Mouse (Mus musculus): ENCODE measurements around the gene F3. TPM values are rescaled to one million over a fixed set of nuclear protein-coding genes. Genes with fewer than 3 reads are reported as not detected.

Gene F3
- polyA plus RNA-seq, 1 experiment from 2014 or later = 6.4 TPM

GRCm38 (mm10) chr3:121689697-121690096 lies 33.6 kb upstream of the F3 start:
- Histone ChIP-seq H3K36me3 (no peaks in the 10 kb centered on the region), H3K9ac (replicated peaks) (no peak overlapping the region), H3K4me1 (no peaks in the 10 kb centered on the region), H3K9me3 (no peaks in the 10 kb centered on the region), H3K4me3 (no peak overlapping the region), H3K27me3 (no peaks in the 10 kb centered on the region), H3K4me2 (replicated peaks) (no peak overlapping the region), H3K27ac (replicated peaks) (no peak overlapping the region)
- ATAC-seq (ENCODE audit: low FRiP score, low read depth) = no peak
- 98% methylated on average over 3 of the region's 3 CpGs for WGBS

GRCm38 (mm10) chr3:121693001-121693730 lies 30.2 kb upstream of the F3 start:
- ATAC-seq (ENCODE audit: low FRiP score, low read depth) = no peak
- WGBS = 82% methylated on average over 13 of the region's 13 CpGs
- H3K9me3 ChIP-seq = no peaks in the 10 kb centered on the region
- no peak overlapping the region for H3K27ac ChIP-seq (replicated peaks)
- no peak overlapping the region for H3K4me3 ChIP-seq
- no peak overlapping the region for H3K9ac ChIP-seq (replicated peaks)
- no peak overlapping the region for H3K4me2 ChIP-seq (replicated peaks)
- no peaks in the 10 kb centered on the region for H3K27me3 ChIP-seq
- H3K36me3 ChIP-seq = no peaks in the 10 kb centered on the region
- H3K4me1 ChIP-seq = no peaks in the 10 kb centered on the region

GRCm38 (mm10) chr3:121693746-121694145 lies 29.6 kb upstream of the F3 start:
- H3K27me3 ChIP-seq = no peaks in the 10 kb centered on the region
- H3K4me1 ChIP-seq = peaks cover 4% of the 10 kb centered on the region; the same call in 1 of the 2 replicates
- no peak for ATAC-seq (ENCODE audit: low FRiP score, low read depth)
- no peak overlapping the region for H3K4me3 ChIP-seq
- H3K27ac ChIP-seq (replicated peaks) = no peak overlapping the region
- H3K36me3 ChIP-seq = no peaks in the 10 kb centered on the region
- H3K9ac ChIP-seq (replicated peaks) = no peak overlapping the region
- WGBS = 90% methylated on average over 5 of the region's 5 CpGs
- no peak overlapping the region for H3K4me2 ChIP-seq (replicated peaks)
- no peaks in the 10 kb centered on the region for H3K9me3 ChIP-seq

GRCm38 (mm10) chr3:121697169-121697568 lies 26.2 kb upstream of the F3 start:
- Histone ChIP-seq H3K27me3 (no peaks in the 10 kb centered on the region), H3K9me3 (no peaks in the 10 kb centered on the region), H3K4me2 (replicated peaks) (no peak overlapping the region), H3K36me3 (no peaks in the 10 kb centered on the region), H3K4me1 (peaks cover 35% of the 10 kb centered on the region), H3K9ac (replicated peaks) (no peak overlapping the region), H3K27ac (replicated peaks) (no peak overlapping the region), H3K4me3 (no peak overlapping the region)
- ATAC-seq (ENCODE audit: low FRiP score, low read depth) = no peak
- 93% methylated on average over 7 of the region's 7 CpGs for WGBS

- ATAC-seq (ENCODE audit: low FRiP score, low read depth) = no peak
- H3K9ac ChIP-seq (replicated peaks) = no peak overlapping the region
Measured at GRCm38 (mm10) chr3:121699401-121699800, 23.9 kb upstream of the F3 start.

GRCm38 (mm10) chr3:121699849-121700248 lies 23.5 kb upstream of the F3 start:
- Histone ChIP-seq H3K27ac (replicated peaks) (peak overlapping the region; percentile 90), H3K36me3 (no peaks in the 10 kb centered on the region), H3K4me1 (peaks cover 38% of the 10 kb centered on the region), H3K9me3 (no peaks in the 10 kb centered on the region), H3K4me2 (replicated peaks) (peak overlapping the region; percentile 32), H3K27me3 (no peaks in the 10 kb centered on the region), H3K9ac (replicated peaks) (no peak overlapping the region), H3K4me3 (0 out of 2 replicates have a peak overlapping the region, but pooled peaks have one; percentile 1)
- peak; percentile 47 for ATAC-seq (ENCODE audit: low FRiP score, low read depth)
- WGBS = 68% methylated on average over 4 of the region's 4 CpGs

More at GRCm38 (mm10) chr3:121699401-121699800, 23.9 kb upstream of the F3 start:
- H3K4me2 ChIP-seq (replicated peaks) = no peak overlapping the region
- H3K27me3 ChIP-seq = no peaks in the 10 kb centered on the region
- no peak overlapping the region for H3K4me3 ChIP-seq
- H3K4me1 ChIP-seq = peaks cover 38% of the 10 kb centered on the region
- no peaks in the 10 kb centered on the region for H3K36me3 ChIP-seq
- WGBS = 69% methylated on average over 4 of the region's 4 CpGs
- peak overlapping the region; percentile 90 for H3K27ac ChIP-seq (replicated peaks)
- H3K9me3 ChIP-seq = no peaks in the 10 kb centered on the region

GRCm38 (mm10) chr3:121700364-121700952 lies 22.9 kb upstream of the F3 start:
- peak; percentile 94 for ATAC-seq (ENCODE audit: low FRiP score, low read depth)
- peaks cover 38% of the 10 kb centered on the region for H3K4me1 ChIP-seq
- no peaks in the 10 kb centered on the region for H3K27me3 ChIP-seq
- H3K9me3 ChIP-seq = no peaks in the 10 kb centered on the region
- 11% methylated on average over 8 of the region's 8 CpGs for WGBS
- peak overlapping the region; percentile 32 for H3K4me2 ChIP-seq (replicated peaks)
- peak overlapping the region; percentile 90 for H3K27ac ChIP-seq (replicated peaks)
- no peaks in the 10 kb centered on the region for H3K36me3 ChIP-seq
- no peak overlapping the region for H3K9ac ChIP-seq (replicated peaks)
- H3K4me3 ChIP-seq = peak overlapping the region; percentile 1; the same call in 1 of the 2 replicates

GRCm38 (mm10) chr3:121703155-121703879 lies 20.0 kb upstream of the F3 start:
- peaks cover 41% of the 10 kb centered on the region for H3K4me1 ChIP-seq
- no peak for ATAC-seq (ENCODE audit: low FRiP score, low read depth)
- no peak overlapping the region for H3K9ac ChIP-seq (replicated peaks)
- H3K4me2 ChIP-seq (replicated peaks) = no peak overlapping the region
- no peak overlapping the region for H3K27ac ChIP-seq (replicated peaks)
- WGBS = 88% methylated on average over 7 of the region's 7 CpGs
- no peaks in the 10 kb centered on the region for H3K27me3 ChIP-seq
- H3K36me3 ChIP-seq = no peaks in the 10 kb centered on the region
- H3K4me3 ChIP-seq = no peak overlapping the region
- H3K9me3 ChIP-seq = no peaks in the 10 kb centered on the region

- Histone ChIP-seq H3K9ac (replicated peaks) (no peak overlapping the region), H3K4me1 (peaks cover 36% of the 10 kb centered on the region), H3K36me3 (no peaks in the 10 kb centered on the region), H3K4me2 (replicated peaks) (no peak overlapping the region), H3K27ac (replicated peaks) (no peak overlapping the region), H3K9me3 (no peaks in the 10 kb centered on the region), H3K4me3 (no peak overlapping the region), H3K27me3 (no peaks in the 10 kb centered on the region)
- WGBS = 78% methylated on average over 3 of the region's 3 CpGs
- ATAC-seq (ENCODE audit: low FRiP score, low read depth) = no peak
Measured at GRCm38 (mm10) chr3:121703880-121704243, 19.5 kb upstream of the F3 start.

GRCm38 (mm10) chr3:121706087-121706486 lies 17.2 kb upstream of the F3 start:
- Histone ChIP-seq H3K4me3 (no peak overlapping the region), H3K36me3 (no peaks in the 10 kb centered on the region), H3K27me3 (no peaks in the 10 kb centered on the region), H3K9me3 (no peaks in the 10 kb centered on the region), H3K27ac (replicated peaks) (no peak overlapping the region), H3K4me1 (peaks cover 15% of the 10 kb centered on the region), H3K9ac (replicated peaks) (no peak overlapping the region), H3K4me2 (replicated peaks) (no peak overlapping the region)
- WGBS = 85% methylated on average over 5 of the region's 5 CpGs
- ATAC-seq (ENCODE audit: low FRiP score, low read depth) = no peak

- ATAC-seq (ENCODE audit: low FRiP score, low read depth) = no peak
- Histone ChIP-seq H3K27me3 (0 out of 2 replicates have a peak, but pooled peaks cover under 1% of the 10 kb centered on the region), H3K9ac (replicated peaks) (no peak overlapping the region), H3K9me3 (no peaks in the 10 kb centered on the region), H3K4me2 (replicated peaks) (no peak overlapping the region), H3K4me3 (no peak overlapping the region), H3K36me3 (no peaks in the 10 kb centered on the region), H3K27ac (replicated peaks) (no peak overlapping the region), H3K4me1 (peaks cover 6% of the 10 kb centered on the region; the same call in 1 of the 2 replicates)
- WGBS = 95% methylated on average over 4 of the region's 4 CpGs
Measured at GRCm38 (mm10) chr3:121707106-121707505, 16.2 kb upstream of the F3 start.
